Mouse (Mus musculus) E14TG2a.4 (cell line): Measurements from ENCODE around the gene Slc39a11.

Source experiments
- H3K27me3 ChIP-seq: 2 replicates; pipeline ENCODE4 v1.6.1; 2014; ENCODE audit warnings: low read length, control low read depth; ENCODE audit not compliant: insufficient read depth
- H3K36me3 ChIP-seq: 2 replicates; pipeline ENCODE4 v1.6.1; 2014; ENCODE audit warnings: low read length, control low read depth; ENCODE audit not compliant: insufficient read depth
- H3K4me1 ChIP-seq: replicated peaks from 2 replicates; pipeline ENCODE4 v1.6.1; 2014; ENCODE audit warnings: low read depth, low read length, control low read depth
- H3K4me3 ChIP-seq: replicated peaks from 2 replicates; pipeline ENCODE4 v1.5.1; 2014; ENCODE audit warnings: mild to moderate bottlenecking, low read length
- H3K9me3 ChIP-seq: 2 replicates; pipeline ENCODE4 v1.6.1; 2014; ENCODE audit warnings: low read length, control low read depth
- CTCF ChIP-seq: conservative IDR thresholded peaks from 2 replicates; pipeline ENCODE4 v1.5.1; 2014; ENCODE audit warnings: low read length
- NANOG ChIP-seq: IDR thresholded peaks from 2 replicates; pipeline ENCODE4 v1.6.1; 2014; ENCODE audit warnings: borderline replicate concordance, low read length, mixed read lengths
- POU5F1 ChIP-seq: IDR thresholded peaks from 2 replicates; pipeline ENCODE4 v1.6.1; 2014; ENCODE audit warnings: low read length, borderline replicate concordance

Slc39a11 gene

GRCm38 (mm10) chr11:113221267-113222195 is 428.3 kb downstream of the Slc39a11 start:
- H3K4me3 ChIP-seq = no peak overlapping the region
- TF ChIP-seq POU5F1 (no peak), CTCF (no peak), NANOG (no peak)
- H3K9me3 ChIP-seq = no peaks in the 10 kb centered on the region
- no peaks in the 10 kb centered on the region for H3K4me1 ChIP-seq
- peaks cover 6% of the 10 kb centered on the region; the same call in 1 of the 2 replicates for H3K27me3 ChIP-seq
- H3K36me3 ChIP-seq = no peaks in the 10 kb centered on the region

- Histone ChIP-seq H3K9me3 (no peaks in the 10 kb centered on the region), H3K4me3 (no peak overlapping the region), H3K27me3 (peaks cover 6% of the 10 kb centered on the region; the same call in 1 of the 2 replicates), H3K36me3 (no peaks in the 10 kb centered on the region), H3K4me1 (no peaks in the 10 kb centered on the region)
- TF ChIP-seq CTCF (no peak), POU5F1 (no peak), NANOG (no peak)
These were observed 429.2 kb downstream of the Slc39a11 start for GRCm38 (mm10) chr11:113220649-113221048.

- TF ChIP-seq POU5F1 = no peak
- no peak for TF ChIP-seq NANOG
- no peak for TF ChIP-seq CTCF
- Histone ChIP-seq H3K27me3 (peaks cover 2% of the 10 kb centered on the region; the same call in 1 of the 2 replicates), H3K4me1 (no peaks in the 10 kb centered on the region), H3K9me3 (0 out of 2 replicates have a peak, but pooled peaks cover 6% of the 10 kb centered on the region), H3K4me3 (no peak overlapping the region), H3K36me3 (no peaks in the 10 kb centered on the region)
These were observed 435.1 kb downstream of the Slc39a11 start for GRCm38 (mm10) chr11:113214741-113215140.

GRCm38 (mm10) chr11:113212390-113213025 is 437.4 kb downstream of the Slc39a11 start:
- H3K4me1 ChIP-seq = 0 out of 2 replicates have a peak, but pooled peaks cover 3% of the 10 kb centered on the region
- TF ChIP-seq NANOG = no peak
- no peak for TF ChIP-seq POU5F1
- H3K9me3 ChIP-seq = 0 out of 2 replicates have a peak, but pooled peaks cover 6% of the 10 kb centered on the region
- H3K36me3 ChIP-seq = no peaks in the 10 kb centered on the region
- no peak overlapping the region for H3K4me3 ChIP-seq
- peaks cover 14% of the 10 kb centered on the region for H3K27me3 ChIP-seq

GRCm38 (mm10) chr11:113209220-113209878 is 440.5 kb downstream of the Slc39a11 start:
- Histone ChIP-seq H3K9me3 (0 out of 2 replicates have a peak, but pooled peaks cover 1% of the 10 kb centered on the region), H3K4me1 (peaks cover 12% of the 10 kb centered on the region), H3K36me3 (no peaks in the 10 kb centered on the region), H3K27me3 (peaks cover 17% of the 10 kb centered on the region), H3K4me3 (no peak overlapping the region)
- TF ChIP-seq POU5F1 = no peak
- TF ChIP-seq CTCF = no peak
- TF ChIP-seq NANOG = no peak

DNA sequence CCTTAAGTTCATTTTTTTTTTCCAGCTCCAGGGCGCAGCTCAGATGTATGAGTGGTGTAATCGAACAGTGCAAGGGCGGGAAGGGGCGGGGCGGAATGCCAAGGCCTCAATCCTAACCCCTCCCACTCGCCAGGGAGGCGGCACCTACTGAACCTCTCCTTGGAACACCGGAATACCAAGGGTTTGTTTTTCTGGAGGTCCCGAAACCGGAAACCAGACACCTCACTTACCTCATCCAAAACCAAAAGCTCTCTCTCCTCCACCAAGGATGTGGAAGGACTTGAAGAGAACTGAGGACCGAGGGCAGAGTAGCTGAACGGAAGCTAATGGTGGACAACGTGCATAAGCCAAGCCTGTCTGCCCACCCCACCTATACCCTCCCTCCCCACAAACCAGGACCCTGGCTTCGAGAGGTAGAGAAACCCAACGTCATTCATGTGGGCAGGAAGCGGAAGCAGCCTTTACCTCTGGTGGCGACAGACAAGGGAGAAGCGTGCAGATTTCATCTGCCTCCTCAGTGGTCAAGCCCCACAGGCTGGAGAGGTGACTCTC is 441.3 kb downstream of the Slc39a11 start:
- Histone ChIP-seq H3K4me1 (peaks cover 16% of the 10 kb centered on the region), H3K9me3 (no peaks in the 10 kb centered on the region), H3K4me3 (no peak overlapping the region), H3K36me3 (no peaks in the 10 kb centered on the region), H3K27me3 (peaks cover 17% of the 10 kb centered on the region)
- no peak for TF ChIP-seq POU5F1
- no peak for TF ChIP-seq CTCF
- TF ChIP-seq NANOG = no peak

DNA sequence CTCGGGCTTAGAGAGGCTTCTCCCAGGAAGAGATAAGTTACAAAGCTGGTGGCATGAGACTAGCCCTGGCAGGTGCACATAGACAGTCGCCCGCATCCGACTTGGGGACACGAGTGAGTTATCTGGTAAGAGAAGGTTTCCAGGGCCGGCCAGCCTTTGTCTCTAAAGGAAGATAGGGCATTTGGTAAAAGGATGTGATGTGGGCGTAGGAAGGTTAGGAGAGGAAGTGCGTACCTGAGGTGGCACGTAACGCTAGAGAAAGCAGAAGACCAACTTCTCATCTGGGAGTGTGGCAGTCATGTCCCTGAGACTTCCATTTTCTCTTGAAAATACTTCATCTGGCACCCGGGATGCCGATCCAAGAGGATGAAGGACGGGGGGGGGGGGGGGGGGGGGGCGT is 441.9 kb downstream of the Slc39a11 start:
- TF ChIP-seq NANOG (no peak), CTCF (no peak), POU5F1 (no peak)
- Histone ChIP-seq H3K9me3 (no peaks in the 10 kb centered on the region), H3K27me3 (peaks cover 17% of the 10 kb centered on the region), H3K36me3 (no peaks in the 10 kb centered on the region), H3K4me3 (no peak overlapping the region), H3K4me1 (peaks cover 19% of the 10 kb centered on the region)

DNA sequence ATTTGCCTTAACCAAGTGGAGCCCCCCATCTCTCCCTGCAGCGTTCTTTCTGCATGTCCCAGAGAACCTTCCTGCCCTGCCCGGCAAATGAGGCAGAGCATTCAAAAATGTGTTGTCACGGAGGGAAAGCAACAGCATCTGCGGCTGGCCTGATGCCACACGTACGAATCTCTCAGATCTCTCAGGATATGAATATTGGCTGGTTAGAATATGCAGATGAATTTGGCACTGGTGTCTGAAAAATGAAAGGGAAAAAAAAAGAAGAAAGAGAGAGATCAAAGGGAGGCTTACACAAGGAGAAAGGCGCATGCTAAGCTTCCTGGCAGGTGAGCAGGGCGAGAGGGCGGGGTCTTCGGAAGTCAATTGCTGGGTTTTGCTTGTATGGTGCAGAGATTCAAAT is 443.8 kb downstream of the Slc39a11 start:
- H3K4me3 ChIP-seq = no peak overlapping the region
- H3K4me1 ChIP-seq = peaks cover 20% of the 10 kb centered on the region
- H3K36me3 ChIP-seq = no peaks in the 10 kb centered on the region
- peaks cover 23% of the 10 kb centered on the region for H3K27me3 ChIP-seq
- TF ChIP-seq CTCF (no peak), POU5F1 (no peak), NANOG (no peak)
- H3K9me3 ChIP-seq = no peaks in the 10 kb centered on the region
